Mouse (Mus musculus): ENCODE data around the gene Gm4969. TPM values are rescaled to one million over a fixed set of nuclear protein-coding genes. Genes with fewer than 3 reads are reported as not detected.
"Not testable (repeated sequence)": the region's sequence is repeated elsewhere in the genome, so short reads cannot be mapped to it uniquely, and the experiment has no call there.

Gm4969 gene
- polyA plus RNA-seq, 1 experiment from 2014 or later: 3.6 TPM

DNA sequence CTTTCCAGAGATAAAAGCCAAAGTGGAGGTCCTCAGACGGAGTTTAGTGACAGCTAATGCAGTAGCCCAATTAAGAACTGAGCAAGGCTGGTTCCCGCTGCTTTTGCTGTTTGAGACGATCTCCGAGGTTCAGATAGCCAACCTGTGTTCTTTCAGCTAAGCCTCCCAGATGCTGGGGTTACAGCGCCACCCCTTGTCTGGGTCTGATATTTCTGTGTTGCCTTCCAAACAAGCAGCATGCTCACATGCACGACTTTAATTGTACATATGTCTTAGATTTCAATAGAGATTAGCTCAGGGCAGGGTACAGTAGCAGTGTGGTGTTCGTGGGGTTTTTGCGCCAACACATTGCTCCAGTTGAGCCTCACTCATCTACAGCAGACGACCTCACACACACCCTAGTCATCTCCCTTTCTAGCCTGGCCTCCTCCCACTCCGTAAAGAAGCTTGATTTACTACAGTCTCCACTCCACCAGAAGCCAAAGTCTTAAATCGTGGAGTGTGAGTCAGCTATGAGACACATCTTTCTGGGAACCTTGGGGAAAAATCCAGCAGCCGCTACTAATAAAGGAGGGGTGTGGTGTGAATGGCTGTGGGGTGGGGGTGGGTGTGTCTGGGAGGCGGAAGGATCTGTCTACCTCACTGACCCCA is 37.8 kb upstream of the Gm4969 start:
- H3K9ac ChIP-seq (replicated peaks): no peak overlapping the region
- H3K4me2 ChIP-seq (replicated peaks): no peak overlapping the region
- H3K36me3 ChIP-seq: peaks cover 22% of the 10 kb centered on the region
- no peaks in the 10 kb centered on the region for H3K9me3 ChIP-seq
- peaks cover 36% of the 10 kb centered on the region for H3K4me1 ChIP-seq
- H3K4me3 ChIP-seq: no peak overlapping the region
- WGBS: 50% methylated on average over 13 of the region's 13 CpGs
- peaks cover 5% of the 10 kb centered on the region; the same call in 1 of the 2 replicates for H3K27me3 ChIP-seq
- no peak for ATAC-seq (replicated peaks)
- H3K27ac ChIP-seq (replicated peaks): no peak overlapping the region

DNA sequence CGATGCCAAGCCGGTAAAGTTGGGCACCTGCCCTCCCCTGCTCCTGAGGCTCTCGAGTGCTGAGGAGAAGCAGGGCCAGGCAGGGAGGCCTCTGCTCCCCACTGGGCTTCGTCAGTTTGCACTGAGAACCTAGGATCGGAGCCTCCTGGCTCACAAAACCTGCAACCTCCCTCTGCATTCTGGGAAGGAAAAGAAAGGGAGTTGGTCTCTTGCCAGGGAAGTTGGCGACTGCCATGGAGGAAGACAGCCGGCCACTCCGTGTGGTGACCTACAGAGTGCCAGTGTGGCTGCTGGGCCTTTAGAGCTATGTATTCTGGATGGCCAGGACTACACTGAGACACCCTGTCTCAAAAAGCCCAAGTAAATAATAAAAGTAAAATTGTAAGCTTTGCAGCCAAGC is 36.6 kb upstream of the Gm4969 start:
- Histone ChIP-seq H3K27me3 (peaks cover 5% of the 10 kb centered on the region; the same call in 1 of the 2 replicates), H3K4me2 (replicated peaks) (no peak overlapping the region), H3K9ac (replicated peaks) (no peak overlapping the region), H3K4me1 (peaks cover 38% of the 10 kb centered on the region), H3K36me3 (peaks cover 22% of the 10 kb centered on the region), H3K9me3 (no peaks in the 10 kb centered on the region), H3K27ac (replicated peaks) (no peak overlapping the region), H3K4me3 (no peak overlapping the region)
- WGBS: 65% methylated on average over 8 of the region's 8 CpGs
- ATAC-seq (replicated peaks): no peak

DNA sequence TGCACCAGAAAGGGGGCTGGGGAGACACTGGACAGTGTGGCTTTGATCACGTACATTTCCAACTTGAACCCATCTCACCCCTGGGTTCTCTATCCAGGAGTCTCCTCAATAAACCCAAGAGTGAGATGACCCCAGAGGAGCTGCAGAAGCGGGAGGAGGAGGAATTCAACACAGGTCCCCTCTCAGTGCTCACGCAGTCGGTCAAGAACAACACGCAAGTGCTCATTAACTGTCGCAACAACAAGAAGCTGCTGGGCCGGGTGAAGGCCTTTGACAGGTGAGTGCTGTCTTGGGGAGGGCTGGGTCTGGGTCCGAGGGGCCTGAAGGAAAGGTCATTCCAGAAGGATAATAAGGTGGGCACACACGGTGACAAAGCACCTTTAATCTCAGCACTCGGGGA is 33.0 kb upstream of the Gm4969 start:
- WGBS: 90% methylated on average over 10 of the region's 10 CpGs
- not testable (repeated sequence) for H3K27me3 ChIP-seq; ATAC-seq (replicated peaks); H3K27ac ChIP-seq (replicated peaks); H3K9ac ChIP-seq (replicated peaks); H3K9me3 ChIP-seq
- Histone ChIP-seq H3K4me3 (0 out of 2 replicates have a peak overlapping the region, but pooled peaks have one; percentile 64), H3K4me1 (peaks cover 22% of the 10 kb centered on the region), H3K36me3 (peaks cover 22% of the 10 kb centered on the region), H3K4me2 (replicated peaks) (0 out of 2 replicates have a peak overlapping the region, but pooled peaks have one; percentile 88)

DNA sequence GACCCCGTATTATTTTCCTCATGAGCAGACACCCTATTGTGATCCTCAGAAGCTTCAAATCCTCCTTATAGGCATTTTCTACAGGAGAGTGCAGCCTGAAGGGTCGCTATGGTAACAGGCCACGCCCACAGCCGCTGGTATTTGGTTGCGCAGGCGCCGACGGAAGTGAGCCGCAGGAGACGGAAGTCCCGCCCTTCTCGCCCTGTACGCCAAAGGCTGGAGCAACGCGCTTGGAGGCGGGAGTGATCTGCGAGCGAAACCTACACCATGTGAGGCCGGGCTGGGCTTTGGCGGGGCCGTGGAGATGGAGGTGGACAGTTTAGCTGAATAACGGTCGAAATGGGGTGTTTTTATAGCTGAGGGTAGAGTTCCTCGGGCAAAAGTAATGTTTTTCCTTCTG is 31.5 kb upstream of the Gm4969 start, which contains the start of gene Snrpd2:
Gene Snrpd2 (plus strand): TSS at position 97 of the 400 bp plus-strand sequence.
- WGBS: under 1% methylated on average over 24 of the region's 24 CpGs
- peak; percentile 91 for ATAC-seq (replicated peaks)
- H3K27me3 ChIP-seq: no peaks in the 10 kb centered on the region
- H3K36me3 ChIP-seq: peaks cover 22% of the 10 kb centered on the region
- peak within 1 kb of the TSS; percentile 88 for H3K27ac ChIP-seq (replicated peaks)
- H3K4me2 ChIP-seq (replicated peaks): peak within 1 kb of the TSS; percentile 88
- peak within 1 kb of the TSS; percentile 64 for H3K4me3 ChIP-seq
- H3K9ac ChIP-seq (replicated peaks): peak within 1 kb of the TSS; percentile 71
- peaks cover 22% of the 10 kb centered on the region for H3K4me1 ChIP-seq
- H3K9me3 ChIP-seq: no peaks in the 10 kb centered on the region

DNA sequence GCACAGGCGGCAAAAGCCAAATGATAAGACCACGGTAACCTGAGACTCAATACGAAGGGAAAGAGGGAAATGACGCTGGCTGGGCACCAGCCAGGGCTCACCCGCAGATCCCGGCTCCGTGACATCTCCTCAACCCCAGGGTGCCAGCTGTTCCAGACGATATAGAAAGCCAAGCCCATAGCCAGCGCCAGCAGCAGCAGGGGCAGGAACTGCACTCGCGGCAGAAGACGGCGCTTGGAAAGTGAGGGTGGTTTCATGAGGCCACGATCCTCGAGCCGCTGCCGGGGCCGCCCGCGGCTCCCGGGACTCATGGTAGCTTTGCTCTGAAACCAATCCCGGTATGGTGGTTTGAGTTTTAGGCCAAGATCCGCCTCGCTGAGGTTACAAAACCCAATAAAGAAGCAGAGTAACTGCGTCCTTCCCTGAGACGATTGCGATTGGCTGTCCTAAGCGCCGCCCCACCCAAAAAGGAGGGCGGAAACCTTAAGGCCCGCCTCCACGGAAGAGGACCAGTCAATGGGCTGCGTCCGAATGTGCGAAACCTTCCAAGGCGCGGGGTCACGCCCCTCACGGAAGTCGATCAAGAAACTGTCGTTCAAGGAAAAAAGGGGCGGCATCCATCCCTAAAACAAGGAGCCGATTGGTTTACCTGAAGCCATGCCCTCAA is 30.8 kb upstream of the Gm4969 start, which contains the start of gene Qpctl:
Gene Qpctl (minus strand): TSS at position 417 of the 667 bp plus-strand sequence.
- Histone ChIP-seq H3K4me2 (replicated peaks) (peak within 1 kb of the TSS; percentile 88), H3K4me1 (peaks cover 22% of the 10 kb centered on the region), H3K9me3 (no peaks in the 10 kb centered on the region), H3K9ac (replicated peaks) (peak within 1 kb of the TSS; percentile 71), H3K27ac (replicated peaks) (peak within 1 kb of the TSS; percentile 88), H3K4me3 (peak within 1 kb of the TSS; percentile 64), H3K36me3 (peaks cover 19% of the 10 kb centered on the region), H3K27me3 (no peaks in the 10 kb centered on the region)
- peak; percentile 98 for ATAC-seq (replicated peaks)
- WGBS: under 1% methylated on average over 43 of the region's 43 CpGs

DNA sequence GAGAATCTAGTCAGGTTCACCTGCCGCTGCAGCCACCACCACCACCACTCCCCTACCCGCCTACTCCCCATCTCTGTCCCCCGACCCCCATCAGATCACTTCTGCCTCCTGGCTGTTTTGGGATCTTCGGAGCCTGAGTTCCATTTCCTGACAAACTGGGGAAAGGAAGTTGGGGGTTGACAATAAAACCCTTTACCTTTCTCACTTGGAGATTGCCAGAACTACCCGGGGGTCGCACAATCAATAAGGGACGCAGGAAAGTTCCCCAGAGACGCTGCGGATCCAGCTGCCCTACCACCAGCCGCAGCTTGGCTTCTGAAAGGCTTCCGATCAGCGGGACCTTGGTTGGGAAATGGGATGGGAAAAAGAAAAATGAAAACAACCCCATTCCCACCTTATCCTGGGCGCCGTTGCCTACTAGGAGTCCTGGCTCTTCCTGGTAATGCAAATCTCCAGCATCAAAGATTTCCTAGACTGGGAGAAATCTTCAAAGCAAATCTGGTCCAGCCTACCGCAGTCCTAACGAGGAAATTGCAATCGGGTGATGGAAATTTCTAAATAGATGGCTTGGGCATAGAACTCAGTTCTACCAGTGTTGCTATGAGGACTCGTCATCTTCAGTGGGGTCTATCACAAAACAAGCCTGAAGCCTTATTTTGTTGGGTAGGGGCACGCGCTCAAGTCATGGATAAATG is 30.2 kb upstream of the Gm4969 start:
- ATAC-seq (replicated peaks): peak; percentile 1; the same call in 1 of the 2 replicates
- no peaks in the 10 kb centered on the region for H3K27me3 ChIP-seq
- peak overlapping the region; percentile 64 for H3K4me3 ChIP-seq
- H3K27ac ChIP-seq (replicated peaks): peak overlapping the region; percentile 88
- peak overlapping the region; percentile 88 for H3K4me2 ChIP-seq (replicated peaks)
- peak overlapping the region; percentile 62 for H3K9ac ChIP-seq (replicated peaks)
- H3K36me3 ChIP-seq: peaks cover 12% of the 10 kb centered on the region
- peaks cover 22% of the 10 kb centered on the region for H3K4me1 ChIP-seq
- 15% methylated on average over 20 of the region's 20 CpGs for WGBS
- H3K9me3 ChIP-seq: no peaks in the 10 kb centered on the region

DNA sequence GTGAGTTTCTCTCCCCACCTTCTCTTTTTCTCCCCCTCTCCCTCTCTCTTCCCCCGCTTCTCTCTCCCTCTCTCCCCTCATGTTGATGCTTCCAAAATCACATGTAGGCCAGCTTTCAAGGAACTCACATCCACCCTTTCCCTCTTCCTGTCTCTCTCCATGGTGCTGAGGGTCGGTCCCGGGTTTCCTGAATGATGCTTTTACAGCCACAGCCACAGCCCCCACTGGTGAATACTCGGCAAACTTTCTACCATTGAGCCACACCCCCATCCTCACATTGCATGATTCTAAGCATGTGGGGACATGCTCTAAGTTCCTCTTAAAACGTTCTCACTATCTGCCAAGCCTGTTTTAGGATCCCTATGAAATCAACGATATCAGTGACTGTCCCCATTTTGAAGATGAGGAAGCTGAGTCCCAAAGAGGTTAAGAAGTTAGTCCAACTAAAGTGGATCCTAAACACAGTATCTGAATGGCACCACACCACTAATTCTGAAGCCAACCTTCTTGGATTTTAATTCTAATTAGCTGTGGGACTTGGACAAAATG is 29.4 kb upstream of the Gm4969 start:
- ATAC-seq (replicated peaks): no peak
- H3K9ac ChIP-seq (replicated peaks): no peak overlapping the region
- WGBS: 64% methylated on average over 6 of the region's 6 CpGs
- H3K27ac ChIP-seq (replicated peaks): no peak overlapping the region
- no peaks in the 10 kb centered on the region for H3K27me3 ChIP-seq
- H3K4me2 ChIP-seq (replicated peaks): peak overlapping the region; percentile 88
- peak overlapping the region; percentile 64 for H3K4me3 ChIP-seq
- H3K4me1 ChIP-seq: peaks cover 22% of the 10 kb centered on the region
- H3K36me3 ChIP-seq: peaks cover 6% of the 10 kb centered on the region
- H3K9me3 ChIP-seq: no peaks in the 10 kb centered on the region

DNA sequence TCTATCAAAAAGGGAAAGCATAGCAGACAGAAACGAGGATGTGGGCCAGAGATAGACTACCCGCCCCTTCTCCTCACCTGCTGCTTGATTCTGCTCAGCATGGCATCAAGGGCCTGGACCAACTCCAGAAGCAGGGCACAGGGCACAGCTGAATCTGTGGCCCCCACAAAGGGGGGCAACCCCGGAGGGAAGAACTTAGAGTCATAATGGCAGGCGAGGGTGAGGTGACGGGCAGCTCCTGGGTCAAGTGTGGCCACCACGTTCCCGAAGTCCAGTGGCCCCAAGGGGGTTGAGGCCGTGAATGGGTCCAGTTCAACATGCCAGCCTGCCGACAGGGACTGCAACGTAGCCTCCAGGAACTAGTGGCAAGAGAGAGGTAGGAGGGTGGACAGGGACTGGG is 28.6 kb upstream of the Gm4969 start:
- no peak for ATAC-seq (replicated peaks)
- H3K4me3 ChIP-seq: no peak overlapping the region
- no peak overlapping the region for H3K27ac ChIP-seq (replicated peaks)
- no peak overlapping the region for H3K4me2 ChIP-seq (replicated peaks)
- H3K4me1 ChIP-seq: peaks cover 22% of the 10 kb centered on the region
- no peaks in the 10 kb centered on the region for H3K27me3 ChIP-seq
- H3K9ac ChIP-seq (replicated peaks): no peak overlapping the region
- H3K36me3 ChIP-seq: peaks cover 3% of the 10 kb centered on the region
- WGBS: 88% methylated on average over 10 of the region's 10 CpGs
- no peaks in the 10 kb centered on the region for H3K9me3 ChIP-seq

DNA sequence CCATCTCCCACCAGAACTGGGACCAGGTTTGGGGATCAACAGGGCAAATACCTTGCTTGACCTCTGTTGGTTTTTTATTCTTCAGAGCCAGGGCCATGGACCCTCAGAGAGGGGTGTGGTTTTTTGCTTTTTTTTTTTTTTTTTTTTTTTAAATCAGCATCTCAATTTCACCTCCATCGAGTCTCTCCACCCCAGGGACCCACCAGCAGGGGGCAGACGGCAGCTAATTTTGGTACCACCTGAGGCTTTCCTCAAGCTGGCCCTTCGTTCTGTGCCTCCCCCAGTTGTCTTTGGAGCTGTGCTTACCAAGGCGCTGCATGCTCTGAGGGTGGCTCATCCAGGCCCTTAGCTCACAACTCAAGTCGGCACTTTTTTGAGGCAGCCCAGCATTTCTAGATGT is 19.2 kb upstream of the Gm4969 start:
- Histone ChIP-seq H3K27me3 (no peaks in the 10 kb centered on the region), H3K9ac (replicated peaks) (no peak overlapping the region), H3K27ac (replicated peaks) (no peak overlapping the region), H3K4me2 (replicated peaks) (no peak overlapping the region), H3K36me3 (peaks cover 57% of the 10 kb centered on the region), H3K4me1 (no peaks in the 10 kb centered on the region), H3K9me3 (no peaks in the 10 kb centered on the region), H3K4me3 (no peak overlapping the region)
- 45% methylated on average over 5 of the region's 5 CpGs for whole genome bisulfite sequencing
- ATAC-seq (replicated peaks): no peak

DNA sequence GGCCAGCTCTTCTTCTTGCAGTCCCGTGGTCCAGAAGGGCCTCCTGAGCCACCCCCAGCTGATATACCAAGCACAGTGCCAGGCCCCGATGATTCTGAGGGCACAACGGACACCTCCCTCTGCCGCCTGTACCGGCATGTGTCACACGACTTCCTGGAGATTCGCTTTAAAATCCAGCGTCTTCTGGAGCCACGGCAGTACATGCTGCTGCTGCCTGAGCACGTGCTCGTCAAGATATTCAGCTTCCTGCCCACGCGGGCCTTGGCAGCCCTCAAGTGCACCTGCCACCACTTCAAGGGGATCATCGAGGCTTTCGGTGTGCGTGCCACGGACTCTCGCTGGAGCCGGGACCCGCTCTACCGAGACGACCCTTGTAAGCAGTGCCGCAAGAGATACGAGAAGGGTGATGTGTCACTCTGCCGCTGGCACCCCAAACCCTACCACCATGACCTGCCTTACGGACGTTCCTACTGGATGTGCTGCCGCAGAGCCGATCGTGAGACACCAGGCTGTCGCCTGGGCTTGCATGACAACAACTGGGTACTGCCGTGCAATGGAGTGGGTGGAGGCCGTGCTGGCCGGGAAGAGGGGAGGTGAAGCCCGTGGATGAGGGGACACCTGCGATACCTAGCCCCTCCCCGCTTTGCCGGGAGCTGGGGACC is 18.6 kb upstream of the Gm4969 start:
- Histone ChIP-seq H3K27ac (replicated peaks) (no peak overlapping the region), H3K9ac (replicated peaks) (no peak overlapping the region), H3K27me3 (no peaks in the 10 kb centered on the region), H3K4me3 (no peak overlapping the region), H3K36me3 (peaks cover 56% of the 10 kb centered on the region), H3K4me2 (replicated peaks) (no peak overlapping the region), H3K9me3 (no peaks in the 10 kb centered on the region), H3K4me1 (peaks cover 4% of the 10 kb centered on the region)
- 0 out of 2 replicates have a peak, but pooled peaks have one; percentile 24 for ATAC-seq (replicated peaks)
- 92% methylated on average over 38 of the region's 38 CpGs for WGBS

DNA sequence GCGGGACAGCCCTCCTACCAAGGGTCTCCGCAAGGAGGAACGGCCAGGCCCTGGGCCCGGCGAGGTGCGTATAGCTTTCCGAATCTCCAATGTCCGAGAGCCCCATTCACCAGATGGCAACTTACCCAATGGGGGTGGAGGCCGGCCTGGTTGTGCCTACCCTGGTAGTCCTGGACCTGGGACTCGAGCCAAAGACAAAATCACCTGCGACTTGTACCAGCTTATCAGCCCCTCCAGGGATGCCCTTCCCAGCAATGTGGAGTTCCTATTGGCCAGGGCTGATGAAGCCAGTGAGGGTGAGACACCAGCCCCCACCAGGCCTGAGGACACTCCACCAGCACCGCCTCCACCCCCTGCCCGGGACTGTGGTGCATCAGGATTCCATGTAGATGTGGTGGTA is 18.0 kb upstream of the Gm4969 start:
- Histone ChIP-seq H3K9me3 (no peaks in the 10 kb centered on the region), H3K27me3 (no peaks in the 10 kb centered on the region), H3K4me1 (peaks cover 7% of the 10 kb centered on the region), H3K4me3 (no peak overlapping the region), H3K36me3 (peaks cover 51% of the 10 kb centered on the region), H3K27ac (replicated peaks) (no peak overlapping the region), H3K4me2 (replicated peaks) (no peak overlapping the region), H3K9ac (replicated peaks) (no peak overlapping the region)
- no peak for ATAC-seq (replicated peaks)
- 94% methylated on average over 13 of the region's 13 CpGs for WGBS
